Mouse (Mus musculus) hindbrain, embryonic 16.5 days (tissue): ENCODE measurements around the gene Ano10. TPM values are rescaled to one million over a fixed set of nuclear protein-coding genes. Genes with fewer than 3 reads are reported as not detected.
A peak's percentile ranks its signal among the peaks of the same experiment; 100 is the strongest.

Experiments used
- ATAC-seq: fragments of 200-750 bp; cut with Nextera tagmentation; 2 replicates; pipeline ENCODE4 v1.8.0; 2017; ENCODE audit warnings: moderate TSS enrichment, moderate library complexity
- H3K27ac ChIP-seq: fragments of 300-500 bp; sonication (generic); 2 replicates; pipeline ENCODE4 v1.5.1; 2014; ENCODE audit warnings: low read depth, mild to moderate bottlenecking, control low read depth, low read length, moderate library complexity
- H3K27me3 ChIP-seq: fragments of 300-500 bp; sonication (generic); replicated peaks from 2 replicates; pipeline ENCODE4 v1.6.1; 2014; ENCODE audit warnings: low read length; ENCODE audit not compliant: control insufficient read depth, insufficient read depth
- H3K36me3 ChIP-seq: fragments of 300-500 bp; sonication (generic); 2 replicates; pipeline ENCODE4 v1.6.1; 2014; ENCODE audit warnings: mild to moderate bottlenecking, low read length, moderate library complexity, mixed read lengths; ENCODE audit not compliant: control insufficient read depth, insufficient read depth
- H3K4me1 ChIP-seq: fragments of 300-500 bp; sonication (generic); 2 replicates; pipeline ENCODE4 v1.6.1; 2014; ENCODE audit warnings: low read depth, low read length; ENCODE audit not compliant: control insufficient read depth, insufficient read depth
- H3K4me2 ChIP-seq: fragments of 300-500 bp; sonication (generic); 2 replicates; pipeline ENCODE4 v1.6.1; 2014; ENCODE audit warnings: mild to moderate bottlenecking, low read length, control low read depth, moderate library complexity
- H3K4me3 ChIP-seq: fragments of 300-500 bp; sonication (generic); 2 replicates; pipeline ENCODE4 v1.5.1; 2014; ENCODE audit warnings: mild to moderate bottlenecking, low read length, control low read depth, moderate library complexity
- H3K9ac ChIP-seq: fragments of 300-500 bp; sonication (generic); 2 replicates; pipeline ENCODE4 v1.6.1; 2014; ENCODE audit warnings: low read depth, mild to moderate bottlenecking, control low read depth, low read length, moderate library complexity
- H3K9me3 ChIP-seq: fragments of 300-500 bp; sonication (generic); 2 replicates; pipeline ENCODE4 v1.6.1; 2014; ENCODE audit warnings: mild to moderate bottlenecking, low read length, moderate library complexity; ENCODE audit not compliant: control insufficient read depth
- WGBS: fragments of 180-500 bp; shearing (Covaris S2); extraction: QIAGEN DNeasy Blood & Tissue Kit; methylation state at CpG from one replicate; pipeline ENCODE4 v1.1.7; 2014; 5-methylcytosine and 5-hydroxymethylcytosine counted together
- polyA plus RNA-seq: library from polyadenylated mRNA; unstranded; fragments of >200 nt; fragmentation: Nextera tagmentation; extraction: Ambion mirVana; gene quantifications from 2 replicates; pipeline ENCODE4 v1.2.1, GENCODE M21; 2015

The Ano10 gene
- polyA plus RNA-seq, 1 experiment from 2014 or later, result 41.8 TPM

DNA sequence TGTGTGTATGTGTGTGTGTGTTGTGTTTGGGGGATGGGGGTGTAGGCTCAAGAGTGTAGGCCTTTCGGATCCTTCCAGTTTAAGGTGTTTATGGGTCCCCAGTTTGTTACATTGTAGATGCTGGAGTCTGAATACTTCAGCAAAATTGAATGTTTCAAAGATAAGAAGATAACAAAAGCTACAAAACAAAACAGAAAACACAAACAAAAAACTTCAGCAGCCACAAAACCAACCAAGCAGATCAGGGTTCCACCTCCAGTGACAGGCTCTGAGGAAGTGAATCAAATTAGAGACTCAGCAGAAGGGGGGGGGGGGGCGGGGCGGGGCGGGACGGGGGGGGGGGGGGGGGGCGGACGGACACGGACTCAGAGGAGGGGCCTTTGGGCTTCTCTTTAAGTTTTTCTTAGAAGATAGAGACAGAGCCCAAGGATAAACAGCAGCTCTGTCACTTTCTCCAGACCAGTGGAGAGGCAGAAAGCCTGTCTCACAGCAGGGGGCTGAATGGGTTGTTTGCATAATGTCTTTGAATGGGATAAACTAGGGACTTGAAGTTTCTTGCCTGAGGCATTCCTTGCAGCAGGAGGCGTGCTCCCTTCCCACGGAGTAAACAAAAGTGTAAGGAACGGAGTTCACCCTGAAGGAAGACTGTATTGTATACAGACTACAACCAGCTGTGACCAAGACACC is 8.9 kb downstream of the Ano10 start:
- Histone ChIP-seq H3K4me1 (peaks cover 2% of the 10 kb centered on the region; the same call in 1 of the 2 replicates), H3K27me3 (no peaks in the 10 kb centered on the region), H3K4me2 (no peak overlapping the region), H3K9ac (no peak overlapping the region), H3K36me3 (no peaks in the 10 kb centered on the region), H3K27ac (no peak overlapping the region), H3K9me3 (no peaks in the 10 kb centered on the region), H3K4me3 (no peak overlapping the region)
- 9% methylated on average over 7 of the region's 11 CpGs for WGBS
- peak; percentile 58; the same call in 1 of the 2 replicates for ATAC-seq

- WGBS, result 40% methylated on average over 2 of the region's 2 CpGs
- no peak overlapping the region for H3K27ac ChIP-seq
- H3K27me3 ChIP-seq, result no peaks in the 10 kb centered on the region
- no peak for ATAC-seq
- no peak overlapping the region for H3K4me3 ChIP-seq
- H3K36me3 ChIP-seq, result no peaks in the 10 kb centered on the region
- H3K9ac ChIP-seq, result no peak overlapping the region
- H3K9me3 ChIP-seq, result no peaks in the 10 kb centered on the region
- no peak overlapping the region for H3K4me2 ChIP-seq
- peaks cover 2% of the 10 kb centered on the region; the same call in 1 of the 2 replicates for H3K4me1 ChIP-seq
These were observed 9.5 kb downstream of the Ano10 start for GRCm38 (mm10) chr9:122284696-122285095.

GRCm38 (mm10) chr9:122281004-122281403 is 13.2 kb downstream of the Ano10 start:
- Histone ChIP-seq H3K36me3 (0 out of 2 replicates have a peak, but pooled peaks cover 2% of the 10 kb centered on the region), H3K27me3 (no peaks in the 10 kb centered on the region), H3K9ac (no peak overlapping the region), H3K4me3 (no peak overlapping the region), H3K4me2 (no peak overlapping the region), H3K4me1 (peaks cover 1% of the 10 kb centered on the region; the same call in 1 of the 2 replicates), H3K27ac (no peak overlapping the region), H3K9me3 (no peaks in the 10 kb centered on the region)
- ATAC-seq, result no peak
- WGBS, result 94% methylated on average over 4 of the region's 4 CpGs

DNA sequence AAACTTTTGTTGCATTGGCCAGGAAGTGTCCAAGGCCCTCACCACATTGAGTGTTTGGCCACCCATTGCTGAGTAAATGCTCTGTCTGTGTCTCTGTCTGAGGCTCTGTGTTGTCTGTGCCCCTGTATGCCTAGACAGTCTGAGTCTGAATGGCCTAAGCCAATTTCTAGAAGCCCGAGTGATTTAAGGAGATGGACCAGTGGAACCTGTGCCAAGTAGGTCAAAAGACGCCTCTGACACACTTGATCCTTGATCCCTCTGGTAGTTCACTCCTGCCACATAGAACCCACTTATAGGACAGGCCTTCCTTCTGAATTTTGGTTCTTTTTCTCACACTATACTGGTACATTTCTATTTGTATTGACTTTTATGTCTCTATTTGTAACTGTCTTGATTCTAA is 17.6 kb downstream of the Ano10 start:
- Histone ChIP-seq H3K9me3 (no peaks in the 10 kb centered on the region), H3K27me3 (no peaks in the 10 kb centered on the region), H3K36me3 (peaks cover 7% of the 10 kb centered on the region), H3K4me1 (no peaks in the 10 kb centered on the region), H3K4me3 (no peak overlapping the region), H3K4me2 (no peak overlapping the region), H3K27ac (no peak overlapping the region), H3K9ac (no peak overlapping the region)
- no peak for ATAC-seq
- WGBS, result 85% methylated on average over 2 of the region's 2 CpGs

- Histone ChIP-seq H3K9me3 (no peaks in the 10 kb centered on the region), H3K4me2 (no peak overlapping the region), H3K36me3 (peaks cover 7% of the 10 kb centered on the region), H3K9ac (no peak overlapping the region), H3K4me3 (no peak overlapping the region), H3K27ac (no peak overlapping the region), H3K4me1 (no peaks in the 10 kb centered on the region), H3K27me3 (no peaks in the 10 kb centered on the region)
- 91% methylated on average over 4 of the region's 4 CpGs for WGBS
- no peak for ATAC-seq
These were observed 18.1 kb downstream of the Ano10 start for GRCm38 (mm10) chr9:122276134-122276533.

- Histone ChIP-seq H3K4me1 (no peaks in the 10 kb centered on the region), H3K4me2 (no peak overlapping the region), H3K27ac (no peak overlapping the region), H3K4me3 (no peak overlapping the region), H3K27me3 (no peaks in the 10 kb centered on the region), H3K9me3 (no peaks in the 10 kb centered on the region), H3K36me3 (peaks cover 7% of the 10 kb centered on the region), H3K9ac (no peak overlapping the region)
- WGBS, result 75% methylated on average over 4 of the region's 4 CpGs
- no peak for ATAC-seq
These were observed 19.9 kb downstream of the Ano10 start for GRCm38 (mm10) chr9:122274346-122274745.

DNA sequence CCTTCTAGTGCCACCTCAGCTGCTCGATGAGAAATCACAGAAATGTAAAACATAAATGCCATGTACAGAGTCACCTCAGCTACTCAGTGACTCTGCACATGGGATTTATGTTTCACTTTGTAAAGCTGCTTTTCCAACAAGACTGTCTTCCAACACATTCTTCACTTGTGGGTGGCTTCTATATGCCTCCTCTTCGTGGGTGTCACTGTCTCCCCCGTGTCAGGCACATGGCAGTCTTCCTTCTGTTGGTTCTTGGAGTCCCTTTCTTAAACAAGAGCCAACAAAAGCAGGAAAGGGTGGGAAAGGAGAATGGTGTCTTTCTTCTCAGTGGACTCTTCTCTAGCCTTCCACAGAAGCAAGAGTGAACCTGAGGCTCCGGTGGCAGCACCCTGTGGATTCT is 20.3 kb downstream of the Ano10 start:
- no peaks in the 10 kb centered on the region for H3K4me1 ChIP-seq
- H3K9ac ChIP-seq, result no peak overlapping the region
- no peak overlapping the region for H3K4me3 ChIP-seq
- H3K27ac ChIP-seq, result no peak overlapping the region
- no peaks in the 10 kb centered on the region for H3K27me3 ChIP-seq
- H3K4me2 ChIP-seq, result no peak overlapping the region
- WGBS, result 86% methylated on average over 4 of the region's 4 CpGs
- no peak for ATAC-seq
- no peaks in the 10 kb centered on the region for H3K9me3 ChIP-seq
- H3K36me3 ChIP-seq, result peaks cover 7% of the 10 kb centered on the region

DNA sequence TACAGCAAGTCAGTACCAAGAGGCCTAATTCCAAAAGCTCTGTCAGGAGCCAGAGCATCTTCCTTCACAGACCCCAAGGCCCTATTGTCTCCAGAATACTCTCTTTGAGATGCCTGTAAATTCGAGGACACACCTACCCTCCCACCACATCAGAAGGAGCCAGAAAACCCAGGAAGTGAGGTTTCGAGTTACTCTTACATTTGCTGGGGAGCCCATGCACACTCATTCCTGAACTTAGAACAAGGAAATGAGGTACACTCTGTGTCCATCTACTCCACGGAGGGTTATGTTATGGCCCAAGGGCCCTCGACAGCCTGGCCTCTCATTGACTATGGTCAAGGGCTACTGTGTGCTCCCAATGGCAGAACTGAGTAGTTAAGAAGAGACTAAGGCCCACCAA is 22.4 kb downstream of the Ano10 start:
- Histone ChIP-seq H3K27me3 (no peaks in the 10 kb centered on the region), H3K4me3 (no peak overlapping the region), H3K36me3 (peaks cover 4% of the 10 kb centered on the region), H3K9ac (no peak overlapping the region), H3K4me1 (no peaks in the 10 kb centered on the region), H3K27ac (no peak overlapping the region), H3K9me3 (no peaks in the 10 kb centered on the region), H3K4me2 (no peak overlapping the region)
- ATAC-seq, result no peak
- 79% methylated on average over 4 of the region's 4 CpGs for WGBS

GRCm38 (mm10) chr9:122271318-122271717 is 22.9 kb downstream of the Ano10 start:
- H3K4me3 ChIP-seq, result no peak overlapping the region
- WGBS, result 91% methylated on average over 3 of the region's 3 CpGs
- H3K36me3 ChIP-seq, result peaks cover 4% of the 10 kb centered on the region
- H3K9me3 ChIP-seq, result no peaks in the 10 kb centered on the region
- H3K27me3 ChIP-seq, result no peaks in the 10 kb centered on the region
- no peak overlapping the region for H3K4me2 ChIP-seq
- no peak for ATAC-seq
- no peaks in the 10 kb centered on the region for H3K4me1 ChIP-seq
- H3K9ac ChIP-seq, result no peak overlapping the region
- H3K27ac ChIP-seq, result no peak overlapping the region
